Mouse (Mus musculus) E14TG2a.4 (cell line): ENCODE data around the gene Olfr147.
"Not testable (repeated sequence)": the region's sequence is repeated elsewhere in the genome, so short reads cannot be mapped to it uniquely, and the experiment has no call there.

Source experiments
- CTCF ChIP-seq: conservative IDR thresholded peaks from 2 replicates; pipeline ENCODE4 v1.5.1; 2014; ENCODE audit warnings: low read length
- NANOG ChIP-seq: IDR thresholded peaks from 2 replicates; pipeline ENCODE4 v1.6.1; 2014; ENCODE audit warnings: borderline replicate concordance, low read length, mixed read lengths

DNA sequence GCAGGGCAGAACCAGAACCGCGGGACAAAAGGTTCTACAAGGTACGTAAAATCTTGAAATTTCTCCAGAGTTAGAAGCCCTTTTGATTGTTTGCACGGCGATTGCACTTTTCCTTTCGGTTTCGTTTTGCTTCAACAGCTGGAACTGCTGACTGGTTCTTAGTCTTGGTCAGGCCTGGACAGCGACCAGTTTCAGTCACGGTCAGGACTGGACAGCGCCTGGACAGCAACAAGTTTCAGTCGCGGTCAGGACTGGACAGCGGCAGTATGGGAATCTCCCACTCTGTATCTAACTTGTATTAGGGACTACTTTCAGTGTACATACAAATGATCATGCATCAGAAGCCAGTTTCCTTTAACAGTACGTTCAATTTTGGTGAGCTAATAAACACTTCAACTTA, 12.0 kb downstream of the Olfr147 start:
- not testable (repeated sequence) for TF ChIP-seq CTCF, NANOG
